Mouse (Mus musculus): ENCODE measurements around the gene Zfr. TPM values are rescaled to one million over a fixed set of nuclear protein-coding genes. Genes with fewer than 3 reads are reported as not detected.
A peak's percentile ranks its signal among the peaks of the same experiment; 100 is the strongest.

Gene Zfr
- 421 and 506 TPM in 2 replicates for total RNA-seq (2014; fragmentation: Nextera tagmentation)
- total RNA-seq (2017): 66.9 and 77.6 TPM in 2 replicates
- 65.3 and 67.7 TPM in 2 replicates for polyA plus RNA-seq (2012)

DNA sequence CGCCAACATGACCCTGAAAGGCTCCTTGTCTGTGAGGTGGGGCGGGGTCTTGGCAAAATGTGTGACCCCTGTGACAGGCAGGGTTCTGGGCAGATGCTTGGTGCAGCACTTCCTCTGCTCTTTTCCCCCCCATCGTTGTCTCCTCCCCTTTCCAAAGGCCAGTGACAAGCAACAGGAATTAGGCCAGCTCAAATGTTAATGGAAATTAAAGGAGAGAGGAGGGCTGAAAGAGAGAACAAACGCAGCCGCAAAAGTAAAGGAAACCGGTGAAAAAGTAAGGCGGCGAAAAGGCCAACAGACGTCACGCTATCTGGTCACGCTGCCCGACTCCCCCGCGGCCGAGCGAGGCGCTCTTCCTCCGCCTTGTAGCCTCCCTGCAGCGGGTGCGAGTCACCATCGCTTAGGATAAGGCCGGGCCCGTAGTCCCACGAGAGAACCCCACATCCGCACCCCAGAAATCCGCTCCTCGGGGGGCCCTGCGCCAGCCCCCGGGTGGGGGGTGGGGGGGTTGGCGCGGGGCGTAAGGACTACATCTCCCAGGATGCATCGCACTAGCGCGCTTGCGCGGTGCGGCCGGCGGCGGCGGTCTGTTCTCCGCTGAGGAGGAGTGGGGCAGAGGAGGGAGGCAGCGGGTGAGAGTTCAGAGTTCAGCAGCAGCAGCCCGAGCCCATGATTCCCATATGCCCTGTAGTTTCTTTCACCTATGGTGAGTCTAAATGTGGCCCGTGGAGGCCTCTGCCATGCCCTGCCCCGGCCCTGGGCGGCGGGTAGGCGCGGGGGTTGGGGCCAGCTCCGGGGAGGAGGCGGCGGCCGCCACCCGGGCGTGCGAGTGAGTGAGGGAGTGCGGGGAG, at the start of gene Zfr:
Zfr (plus strand) TSS at position 590 of the 851 bp plus-strand sequence.
- peak within 1 kb of the TSS; percentile 92 for H3K4me3 ChIP-seq (ENCODE audit: low read depth, low read length)
- peaks cover 36% of the 10 kb centered on the region for H3K4me1 ChIP-seq (ENCODE audit: insufficient read depth, low read depth, low read length)
- DNase-seq (ENCODE audit: low spot score) (peak; percentile 75), ATAC-seq (ENCODE audit: extremely low read depth, insufficient number of reproducible peaks, low FRiP score, poor library complexity, severe bottlenecking) (peak; percentile 68)
- peaks cover 15% of the 10 kb centered on the region for H3K36me3 ChIP-seq (replicated peaks)
- no peaks in the 10 kb centered on the region for H3K9me3 ChIP-seq (replicated peaks)
- TF ChIP-seq POLR2AphosphoS5 (IDR thresholded peaks at IDR 0.05; ENCODE audit: insufficient replicate concordance, low read depth, low read length) (no peak), GATA2 (IDR thresholded peaks at IDR 0.05; ENCODE audit: borderline replicate concordance, low read depth, low read length) (no peak), CTCF (IDR thresholded peaks at IDR 0.05; ENCODE audit: low read depth, low read length) (no peak), GATA1 (IDR thresholded peaks at IDR 0.05; ENCODE audit: borderline replicate concordance, low read length) (no peak), TAL1 (conservative IDR thresholded peaks at IDR 0.05; ENCODE audit: low read depth, low read length) (no peak)
- no peaks in the 10 kb centered on the region for H3K27me3 ChIP-seq (ENCODE audit: insufficient read depth, low read length)

DNA sequence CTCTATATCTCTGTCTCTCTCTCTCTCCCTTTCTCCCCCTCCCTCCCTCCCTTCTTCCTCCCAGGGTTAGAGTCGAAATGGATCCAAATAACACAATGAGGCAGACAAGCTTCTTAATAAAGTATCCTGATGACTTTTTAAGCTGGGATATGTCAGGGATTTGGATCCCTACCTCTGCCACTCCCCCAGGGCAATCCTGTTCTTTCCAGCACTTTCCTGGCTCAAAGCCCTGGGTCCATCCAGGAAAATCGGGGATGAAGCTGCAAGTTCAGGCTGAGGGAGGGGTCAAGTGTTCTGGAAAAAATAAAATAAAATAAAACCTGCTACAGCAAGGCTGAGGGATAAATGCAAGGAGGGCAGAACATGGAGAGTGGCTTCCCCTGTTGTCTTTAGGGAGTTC, 49.7 kb upstream of the Zfr start:
- no peak overlapping the region for H3K4me3 ChIP-seq (ENCODE audit: low read depth, low read length)
- TF ChIP-seq GATA2 (IDR thresholded peaks at IDR 0.05; ENCODE audit: borderline replicate concordance, low read depth, low read length): no peak
- no peak for TF ChIP-seq GATA1 (IDR thresholded peaks at IDR 0.05; ENCODE audit: borderline replicate concordance, low read length)
- TF ChIP-seq TAL1 (conservative IDR thresholded peaks at IDR 0.05; ENCODE audit: low read depth, low read length): no peak
- no peak for ATAC-seq (ENCODE audit: extremely low read depth, insufficient number of reproducible peaks, low FRiP score, poor library complexity, severe bottlenecking)
- H3K27me3 ChIP-seq (ENCODE audit: insufficient read depth, low read length): peaks cover 16% of the 10 kb centered on the region
- H3K36me3 ChIP-seq (replicated peaks): no peaks in the 10 kb centered on the region
- no peaks in the 10 kb centered on the region for H3K4me1 ChIP-seq (ENCODE audit: insufficient read depth, low read depth, low read length)
- H3K9me3 ChIP-seq (replicated peaks): no peaks in the 10 kb centered on the region
- DNase-seq (ENCODE audit: low spot score): no peak

DNA sequence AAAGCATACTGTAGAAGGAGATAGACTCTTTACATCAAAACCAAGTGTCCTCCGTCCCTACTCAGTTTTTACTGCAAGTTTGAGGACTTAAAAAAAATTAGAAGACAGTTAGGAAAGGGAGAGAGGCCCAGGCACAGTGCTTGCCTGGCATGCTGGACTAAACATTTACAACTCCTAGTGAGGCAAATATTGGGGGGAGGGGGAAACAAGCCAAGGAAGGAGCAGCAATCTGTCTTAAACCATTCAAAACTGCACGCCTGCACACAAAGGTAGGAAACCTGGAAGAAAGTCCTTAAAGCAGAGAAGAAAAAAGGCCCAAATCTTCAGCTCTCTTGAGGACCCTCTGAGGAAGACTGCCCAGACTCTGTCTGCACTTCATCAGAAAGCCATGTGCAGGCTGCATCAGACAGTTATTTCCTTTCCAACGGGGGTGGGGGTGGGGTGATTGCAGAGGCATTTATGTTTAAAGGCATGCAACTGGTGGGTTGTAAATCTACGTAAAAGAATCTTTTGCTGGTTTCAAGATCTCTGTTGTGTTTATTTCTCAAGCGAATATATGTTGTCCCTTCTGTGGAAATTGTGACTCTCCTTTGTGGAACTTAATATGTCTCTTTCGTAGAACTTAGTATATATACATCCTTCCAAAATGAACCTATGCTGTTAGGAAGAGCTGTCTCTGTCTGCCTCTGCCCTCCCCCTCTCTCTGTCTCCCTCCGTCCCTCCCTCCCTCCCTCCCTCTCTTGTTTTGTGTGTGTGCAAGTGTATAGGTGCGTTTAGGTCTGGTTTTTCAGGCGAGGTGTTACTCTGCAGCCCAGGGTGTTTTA, 49.0 kb upstream of the Zfr start:
- no peak for TF ChIP-seq TAL1 (conservative IDR thresholded peaks at IDR 0.05; ENCODE audit: low read depth, low read length)
- TF ChIP-seq CTCF (IDR thresholded peaks at IDR 0.05; ENCODE audit: low read depth, low read length): no peak
- no peak for TF ChIP-seq GATA2 (IDR thresholded peaks at IDR 0.05; ENCODE audit: borderline replicate concordance, low read depth, low read length)
- no peak for TF ChIP-seq GATA1 (IDR thresholded peaks at IDR 0.05; ENCODE audit: borderline replicate concordance, low read length)
- no peak for TF ChIP-seq POLR2AphosphoS5 (IDR thresholded peaks at IDR 0.05; ENCODE audit: insufficient replicate concordance, low read depth, low read length)
- ATAC-seq (ENCODE audit: extremely low read depth, insufficient number of reproducible peaks, low FRiP score, poor library complexity, severe bottlenecking) (no peak), DNase-seq (ENCODE audit: low spot score) (no peak)
- Histone ChIP-seq H3K27me3 (ENCODE audit: insufficient read depth, low read length) (peaks cover 20% of the 10 kb centered on the region), H3K9me3 (replicated peaks) (no peaks in the 10 kb centered on the region), H3K36me3 (replicated peaks) (no peaks in the 10 kb centered on the region), H3K4me1 (ENCODE audit: insufficient read depth, low read depth, low read length) (no peaks in the 10 kb centered on the region), H3K4me3 (ENCODE audit: low read depth, low read length) (no peak overlapping the region)

GRCm38 (mm10) chr15:12072709-12073336, 44.8 kb upstream of the Zfr start:
- TF ChIP-seq GATA2 (IDR thresholded peaks at IDR 0.05; ENCODE audit: borderline replicate concordance, low read depth, low read length): no peak
- TF ChIP-seq TAL1 (conservative IDR thresholded peaks at IDR 0.05; ENCODE audit: low read depth, low read length): no peak
- no peak for TF ChIP-seq GATA1 (IDR thresholded peaks at IDR 0.05; ENCODE audit: borderline replicate concordance, low read length)
- TF ChIP-seq CTCF (IDR thresholded peaks at IDR 0.05; ENCODE audit: low read depth, low read length): no peak
- TF ChIP-seq POLR2AphosphoS5 (IDR thresholded peaks at IDR 0.05; ENCODE audit: insufficient replicate concordance, low read depth, low read length): no peak
- H3K36me3 ChIP-seq (replicated peaks): no peaks in the 10 kb centered on the region
- no peaks in the 10 kb centered on the region for H3K9me3 ChIP-seq (replicated peaks)
- H3K4me1 ChIP-seq (ENCODE audit: insufficient read depth, low read depth, low read length): no peaks in the 10 kb centered on the region
- ATAC-seq (ENCODE audit: extremely low read depth, insufficient number of reproducible peaks, low FRiP score, poor library complexity, severe bottlenecking) (no peak), DNase-seq (ENCODE audit: low spot score) (no peak)
- peaks cover 25% of the 10 kb centered on the region for H3K27me3 ChIP-seq (ENCODE audit: insufficient read depth, low read length)
- no peak overlapping the region for H3K4me3 ChIP-seq (ENCODE audit: low read depth, low read length)

- Histone ChIP-seq H3K36me3 (replicated peaks) (no peaks in the 10 kb centered on the region), H3K9me3 (replicated peaks) (no peaks in the 10 kb centered on the region), H3K4me3 (ENCODE audit: low read depth, low read length) (no peak overlapping the region), H3K27me3 (ENCODE audit: insufficient read depth, low read length) (peaks cover 25% of the 10 kb centered on the region), H3K4me1 (ENCODE audit: insufficient read depth, low read depth, low read length) (no peaks in the 10 kb centered on the region)
- TF ChIP-seq CTCF (IDR thresholded peaks at IDR 0.05; ENCODE audit: low read depth, low read length) (no peak), GATA1 (IDR thresholded peaks at IDR 0.05; ENCODE audit: borderline replicate concordance, low read length) (no peak), TAL1 (conservative IDR thresholded peaks at IDR 0.05; ENCODE audit: low read depth, low read length) (no peak), POLR2AphosphoS5 (IDR thresholded peaks at IDR 0.05; ENCODE audit: insufficient replicate concordance, low read depth, low read length) (no peak), GATA2 (IDR thresholded peaks at IDR 0.05; ENCODE audit: borderline replicate concordance, low read depth, low read length) (no peak)
- DNase-seq (ENCODE audit: low spot score): no peak
- ATAC-seq (ENCODE audit: extremely low read depth, insufficient number of reproducible peaks, low FRiP score, poor library complexity, severe bottlenecking): no peak
These were observed 43.2 kb upstream of the Zfr start for GRCm38 (mm10) chr15:12074426-12074825.

Data from G1E (cell line).